Mouse (Mus musculus) liver, embryonic 16.5 days (tissue): Measurements from ENCODE around the gene Nrl. TPM values are rescaled to one million over a fixed set of nuclear protein-coding genes. Genes with fewer than 3 reads are reported as not detected.

ENCODE experiments used
- ATAC-seq: fragments of 200-750 bp; cut with Nextera tagmentation; 2 replicates; pipeline ENCODE4 v1.8.0; 2017; ENCODE audit warnings: low read depth, mild to moderate bottlenecking, moderate number of reproducible peaks, moderate library complexity
- H3K27ac ChIP-seq: fragments of 300-500 bp; sonication (generic); 2 replicates; pipeline ENCODE4 v1.5.1; 2014; ENCODE audit warnings: mild to moderate bottlenecking, low read length
- H3K27me3 ChIP-seq: fragments of 300-500 bp; sonication (generic); 2 replicates; pipeline ENCODE4 v1.6.1; 2014; ENCODE audit warnings: low read depth, low read length, mixed read lengths; ENCODE audit not compliant: control insufficient read depth, insufficient read depth
- H3K36me3 ChIP-seq: fragments of 300-500 bp; sonication (generic); 2 replicates; pipeline ENCODE4 v1.6.1; 2014; ENCODE audit warnings: mild to moderate bottlenecking; ENCODE audit not compliant: control insufficient read depth, insufficient read depth
- H3K4me1 ChIP-seq: fragments of 300-500 bp; sonication (generic); 2 replicates; pipeline ENCODE4 v1.6.1; 2014; ENCODE audit warnings: low read depth, low read length, mixed read lengths; ENCODE audit not compliant: control insufficient read depth
- H3K4me2 ChIP-seq: fragments of 300-500 bp; sonication (generic); 2 replicates; pipeline ENCODE4 v1.6.1; 2014; ENCODE audit warnings: low read depth, low read length, mixed read lengths
- H3K4me3 ChIP-seq: fragments of 300-500 bp; sonication (generic); 2 replicates; pipeline ENCODE4 v1.5.1; 2014; ENCODE audit warnings: low read depth, mild to moderate bottlenecking, low read length
- H3K9ac ChIP-seq: fragments of 300-500 bp; sonication (generic); 2 replicates; pipeline ENCODE4 v1.6.1; 2014; ENCODE audit warnings: low read depth, low read length
- H3K9me3 ChIP-seq: fragments of 300-500 bp; sonication (generic); replicated peaks from 2 replicates; pipeline ENCODE4 v1.6.1; 2016; ENCODE audit warnings: low read length; ENCODE audit not compliant: control insufficient read depth
- WGBS: fragments of 180-500 bp; shearing (Covaris S2); extraction: QIAGEN DNeasy Blood & Tissue Kit; methylation state at CpG from one replicate; pipeline ENCODE4 v1.1.7; 2014; ENCODE audit not compliant: insufficient replicate concordance; 5-methylcytosine and 5-hydroxymethylcytosine counted together
- polyA plus RNA-seq: library from polyadenylated mRNA; unstranded; fragments of >200 nt; fragmentation: Nextera tagmentation; extraction: Ambion mirVana; gene quantifications from 2 replicates; pipeline ENCODE4 v1.2.1, GENCODE M21; 2015

The Nrl gene
- polyA plus RNA-seq = not detected in 2 replicates

GRCm38 (mm10) chr14:55524785-55525184 lies at the start of gene Nrl:
Gene Nrl (minus strand): TSS chr14:55524981.
- Histone ChIP-seq H3K4me1 (no peaks in the 10 kb centered on the region; the same call in 1 of the 2 replicates), H3K27me3 (peaks cover 41% of the 10 kb centered on the region), H3K36me3 (no peaks in the 10 kb centered on the region), H3K4me3 (no peak within 1 kb of the TSS), H3K9ac (no peak within 1 kb of the TSS), H3K9me3 (no peaks in the 10 kb centered on the region), H3K4me2 (no peak within 1 kb of the TSS), H3K27ac (no peak within 1 kb of the TSS)
- WGBS = 17% methylated on average over 8 of the region's 8 CpGs
- no peak for ATAC-seq

GRCm38 (mm10) chr14:55571760-55572159 lies 47.0 kb upstream of the Nrl start:
- ATAC-seq = no peak
- peaks cover 13% of the 10 kb centered on the region for H3K4me1 ChIP-seq
- no peaks in the 10 kb centered on the region for H3K9me3 ChIP-seq
- peaks cover 19% of the 10 kb centered on the region for H3K36me3 ChIP-seq
- no peak overlapping the region for H3K4me2 ChIP-seq
- H3K27me3 ChIP-seq = no peaks in the 10 kb centered on the region
- no peak overlapping the region for H3K9ac ChIP-seq
- no peak overlapping the region for H3K4me3 ChIP-seq
- H3K27ac ChIP-seq = peak overlapping the region; percentile 23

DNA sequence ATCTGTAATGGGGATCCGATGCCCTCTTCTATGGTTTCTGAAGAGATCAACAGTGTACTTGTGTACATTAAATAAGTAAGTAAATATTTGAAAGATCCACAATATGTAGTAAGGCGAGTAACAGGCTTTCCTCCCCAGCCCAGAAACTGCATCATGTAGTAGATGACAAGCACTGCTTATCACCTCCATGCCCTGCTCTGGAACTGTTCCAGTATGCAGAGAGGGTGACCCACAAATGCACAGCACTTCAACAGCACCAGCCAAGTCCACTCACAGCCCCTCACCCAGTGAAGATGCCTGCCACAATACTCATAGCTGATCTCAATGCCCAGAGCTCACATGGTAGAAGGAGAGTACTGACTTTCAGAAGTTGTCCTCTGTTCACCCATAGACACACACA lies 45.8 kb upstream of the Nrl start:
- 69% methylated on average over 2 of the region's 2 CpGs for WGBS
- Histone ChIP-seq H3K9me3 (no peaks in the 10 kb centered on the region), H3K36me3 (peaks cover 31% of the 10 kb centered on the region), H3K27me3 (no peaks in the 10 kb centered on the region), H3K4me3 (no peak overlapping the region), H3K4me2 (no peak overlapping the region), H3K9ac (no peak overlapping the region), H3K4me1 (peaks cover 9% of the 10 kb centered on the region), H3K27ac (no peak overlapping the region)
- no peak for ATAC-seq

- Histone ChIP-seq H3K9me3 (no peaks in the 10 kb centered on the region), H3K36me3 (peaks cover 45% of the 10 kb centered on the region), H3K4me1 (peaks cover 9% of the 10 kb centered on the region), H3K4me2 (no peak overlapping the region), H3K27me3 (no peaks in the 10 kb centered on the region), H3K4me3 (no peak overlapping the region), H3K27ac (no peak overlapping the region), H3K9ac (no peak overlapping the region)
- 69% methylated on average over 3 of the region's 3 CpGs for WGBS
- no peak for ATAC-seq
Measured at GRCm38 (mm10) chr14:55567496-55567895, 42.7 kb upstream of the Nrl start.

- 71% methylated on average over 3 of the region's 3 CpGs for WGBS
- H3K36me3 ChIP-seq = peaks cover 45% of the 10 kb centered on the region
Measured at GRCm38 (mm10) chr14:55565748-55566147, 41.0 kb upstream of the Nrl start.

GRCm38 (mm10) chr14:55563249-55563648 lies 38.5 kb upstream of the Nrl start:
- H3K4me2 ChIP-seq = no peak overlapping the region
- H3K9ac ChIP-seq = no peak overlapping the region
- ATAC-seq = no peak
- H3K4me1 ChIP-seq = peaks cover 18% of the 10 kb centered on the region
- H3K27ac ChIP-seq = no peak overlapping the region
- no peaks in the 10 kb centered on the region for H3K9me3 ChIP-seq
- WGBS = 76% methylated on average over 11 of the region's 11 CpGs
- H3K27me3 ChIP-seq = no peaks in the 10 kb centered on the region
- no peak overlapping the region for H3K4me3 ChIP-seq
- H3K36me3 ChIP-seq = peaks cover 35% of the 10 kb centered on the region

More at GRCm38 (mm10) chr14:55565748-55566147, 41.0 kb upstream of the Nrl start:
- Histone ChIP-seq H3K27me3 (no peaks in the 10 kb centered on the region), H3K4me1 (peaks cover 12% of the 10 kb centered on the region), H3K9ac (no peak overlapping the region), H3K27ac (no peak overlapping the region), H3K9me3 (no peaks in the 10 kb centered on the region), H3K4me3 (no peak overlapping the region), H3K4me2 (no peak overlapping the region)
- ATAC-seq = no peak

DNA sequence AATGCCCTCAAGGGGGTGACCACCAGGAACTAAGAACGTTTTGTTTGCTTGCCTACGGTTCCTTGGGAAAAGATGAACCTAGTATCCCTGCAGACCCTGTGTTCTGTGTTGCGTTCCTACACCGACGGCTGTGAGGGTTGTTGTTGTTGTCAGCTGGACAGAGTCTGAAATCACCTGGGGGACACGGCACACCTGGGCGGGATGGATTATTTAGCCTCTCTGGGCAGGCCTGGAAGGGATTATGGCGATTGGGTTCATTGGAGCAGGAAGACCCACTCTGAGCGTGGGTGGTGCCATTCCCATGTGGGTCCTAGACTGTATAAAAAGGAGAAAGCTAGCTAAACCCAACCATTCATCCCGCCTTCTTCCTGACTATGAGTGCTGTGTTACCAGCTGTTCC lies 37.1 kb upstream of the Nrl start:
- ATAC-seq = no peak
- Histone ChIP-seq H3K9ac (peak overlapping the region; percentile 46; the same call in 1 of the 2 replicates), H3K9me3 (no peaks in the 10 kb centered on the region), H3K4me3 (peak overlapping the region; percentile 78), H3K27me3 (no peaks in the 10 kb centered on the region), H3K4me1 (peaks cover 32% of the 10 kb centered on the region), H3K4me2 (peak overlapping the region; percentile 89), H3K36me3 (peaks cover 27% of the 10 kb centered on the region), H3K27ac (no peak overlapping the region)
- 84% methylated on average over 10 of the region's 10 CpGs for WGBS

GRCm38 (mm10) chr14:55560202-55561073 lies 35.7 kb upstream of the Nrl start, which contains the start of gene A730061H03Rik:
Gene A730061H03Rik (minus strand): TSS chr14:55560406.
- Histone ChIP-seq H3K4me3 (peak within 1 kb of the TSS; percentile 78), H3K4me1 (peaks cover 43% of the 10 kb centered on the region), H3K27ac (peak within 1 kb of the TSS; percentile 100), H3K27me3 (no peaks in the 10 kb centered on the region), H3K4me2 (peak within 1 kb of the TSS; percentile 89), H3K36me3 (peaks cover 13% of the 10 kb centered on the region), H3K9ac (peak within 1 kb of the TSS; percentile 90), H3K9me3 (no peaks in the 10 kb centered on the region)
- peak; percentile 87 for ATAC-seq
- WGBS = under 1% methylated on average over 51 of the region's 51 CpGs

- H3K27me3 ChIP-seq = no peaks in the 10 kb centered on the region
- H3K9ac ChIP-seq = peak within 1 kb of the TSS; percentile 90
- H3K4me1 ChIP-seq = peaks cover 43% of the 10 kb centered on the region
- peaks cover 7% of the 10 kb centered on the region for H3K36me3 ChIP-seq
- H3K4me3 ChIP-seq = peak within 1 kb of the TSS; percentile 78
- no peaks in the 10 kb centered on the region for H3K9me3 ChIP-seq
- WGBS = under 1% methylated on average over 27 of the region's 27 CpGs
- ATAC-seq = peak; percentile 76
- H3K4me2 ChIP-seq = peak within 1 kb of the TSS; percentile 89
- H3K27ac ChIP-seq = peak within 1 kb of the TSS; percentile 100
Measured at GRCm38 (mm10) chr14:55559799-55560201, 35.0 kb upstream of the Nrl start, which contains the start of gene Dcaf11. Gene Dcaf11 (plus strand): TSS chr14:55560006.
